Mouse (Mus musculus): ENCODE measurements around the gene Ctdsp1. TPM values are rescaled to one million over a fixed set of nuclear protein-coding genes. Genes with fewer than 3 reads are reported as not detected.

Gene Ctdsp1
- 4.7 TPM for polyA plus RNA-seq (2017; shearing (Covaris generic))

GRCm38 (mm10) chr1:74390924-74391748 is at the start of gene Ctdsp1:
TSS of gene Ctdsp1 (plus strand) at chr1:74391509.

GRCm38 (mm10) chr1:74361812-74362211 is 29.5 kb upstream of the Ctdsp1 start, which contains the start of gene Catip:
TSS of gene Catip (plus strand) at chr1:74362108.

GRCm38 (mm10) chr1:74374980-74375379 is 16.3 kb upstream of the Ctdsp1 start, which contains the start of gene Slc11a1:
TSS of gene Slc11a1 (plus strand) at chr1:74375195.

GRCm38 (mm10) chr1:74408589-74409504 is 17.5 kb downstream of the Ctdsp1 start, which contains the start of gene Vil1:
TSS of gene Vil1 (plus strand) at chr1:74409376.

Other genes starting within 250 kb of the Ctdsp1 start
- not detected for gene Cxcr2, start 237.5 kb upstream of the Ctdsp1 start, polyA plus RNA-seq (2017; shearing (Covaris generic))
- not detected for gene Cxcr1, start 196.9 kb upstream of the Ctdsp1 start, polyA plus RNA-seq (2017; shearing (Covaris generic))
- 943 TPM for gene Arpc2, start 155.4 kb upstream of the Ctdsp1 start, polyA plus RNA-seq (2017; shearing (Covaris generic))
- 1.1 TPM for gene Gpbar1, start 113.0 kb upstream of the Ctdsp1 start, polyA plus RNA-seq (2017; shearing (Covaris generic))
- gene Aamp, start 106.8 kb upstream of the Ctdsp1 start, polyA plus RNA-seq (2017; shearing (Covaris generic)), result 251 TPM
- gene Pnkd, start 106.6 kb upstream of the Ctdsp1 start, polyA plus RNA-seq (2017; shearing (Covaris generic)), result 34.5 TPM
- gene Tmbim1, start 85.9 kb upstream of the Ctdsp1 start, polyA plus RNA-seq (2017; shearing (Covaris generic)), result 3.3 TPM
- gene Catip, start 29.4 kb upstream of the Ctdsp1 start, polyA plus RNA-seq (2017; shearing (Covaris generic)), result not detected
- gene Slc11a1, start 16.3 kb upstream of the Ctdsp1 start, polyA plus RNA-seq (2017; shearing (Covaris generic)), result not detected
- gene Vil1, start 17.9 kb downstream of the Ctdsp1 start, polyA plus RNA-seq (2017; shearing (Covaris generic)), result 0.11 TPM
- gene Cnot9, start 114.5 kb downstream of the Ctdsp1 start, polyA plus RNA-seq (2017; shearing (Covaris generic)), result 21.4 TPM
- gene Plcd4, start 151.4 kb downstream of the Ctdsp1 start, polyA plus RNA-seq (2017; shearing (Covaris generic)), result 0.79 TPM
- gene Usp37, start 152.8 kb downstream of the Ctdsp1 start, polyA plus RNA-seq (2017; shearing (Covaris generic)), result 26.6 TPM
- gene Zfp142, start 196.7 kb downstream of the Ctdsp1 start, polyA plus RNA-seq (2017; shearing (Covaris generic)), result 18.4 TPM
- gene Bcs1l, start 196.8 kb downstream of the Ctdsp1 start, polyA plus RNA-seq (2017; shearing (Covaris generic)), result 3.8 TPM
- gene Rnf25, start 209.9 kb downstream of the Ctdsp1 start, polyA plus RNA-seq (2017; shearing (Covaris generic)), result 18.5 TPM
- gene Stk36, start 209.9 kb downstream of the Ctdsp1 start, polyA plus RNA-seq (2017; shearing (Covaris generic)), result 0.09 TPM

Data from effector memory CD4-positive, alpha-beta T cell, adult 5 months (primary cell).